Mouse (Mus musculus): ENCODE measurements at regions not wholly inside any gene's neighbourhood (a gene's known extent, or its start where the extent isn't known, plus 50 kb on each side); places are given as distances from the start of the nearest gene placed in this dataset.
"Not testable (repeated sequence)": the region's sequence is repeated elsewhere in the genome, so short reads cannot be mapped to it uniquely, and the experiment has no call there.

DNA sequence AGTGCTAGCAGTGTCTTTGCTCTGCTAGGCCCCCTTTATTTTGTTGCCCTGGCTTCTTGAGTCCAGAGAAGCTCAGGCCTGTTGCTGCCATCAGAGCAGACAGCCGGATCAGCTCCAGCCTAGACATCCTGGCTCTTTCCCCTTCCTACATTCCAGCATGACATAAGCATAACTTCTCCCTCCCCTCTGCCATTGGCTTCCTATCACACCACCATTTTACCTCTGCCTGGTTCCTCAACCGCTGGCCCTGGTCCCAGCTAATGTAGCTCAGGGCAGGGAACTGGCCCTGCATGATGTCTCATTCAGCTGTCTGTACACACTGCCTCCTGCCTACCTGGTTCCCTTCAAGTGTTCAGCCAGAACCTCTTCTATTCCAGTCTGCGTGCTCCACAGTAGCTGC lies 146.5 kb downstream of the Tmem121 start:
- intact Hi-C loops (cut with DNase I): no loop called here
- DNase-seq: peak; percentile 8 to 10

DNA sequence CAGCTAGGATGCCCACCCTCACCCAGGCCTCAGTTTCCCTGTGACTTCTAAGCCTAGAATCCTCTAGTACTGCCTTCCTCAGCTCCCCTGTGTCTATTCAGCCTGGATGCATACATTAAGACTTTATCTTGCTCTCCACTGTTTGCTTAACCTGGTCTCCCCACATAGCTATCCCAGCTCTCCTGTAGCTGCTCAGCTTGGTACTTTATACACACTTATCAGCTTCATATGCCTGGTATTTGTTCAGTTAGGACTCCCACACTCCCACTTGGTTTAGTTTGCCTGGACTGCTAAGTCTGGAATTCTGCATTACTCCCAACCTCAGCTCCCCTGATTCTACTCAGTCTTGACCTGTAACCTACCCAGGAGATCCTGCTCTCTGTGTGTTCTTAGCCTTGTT lies 147.7 kb downstream of the Tmem121 start:
- DNase-seq: no peak
- intact Hi-C loops (cut with DNase I): no loop called here

- DNase-seq; intact Hi-C loops (cut with DNase I): not testable (repeated sequence)
Measured at GRCm38 (mm10) chr12:113333853-113334252, 148.1 kb downstream of the Tmem121 start.

DNA sequence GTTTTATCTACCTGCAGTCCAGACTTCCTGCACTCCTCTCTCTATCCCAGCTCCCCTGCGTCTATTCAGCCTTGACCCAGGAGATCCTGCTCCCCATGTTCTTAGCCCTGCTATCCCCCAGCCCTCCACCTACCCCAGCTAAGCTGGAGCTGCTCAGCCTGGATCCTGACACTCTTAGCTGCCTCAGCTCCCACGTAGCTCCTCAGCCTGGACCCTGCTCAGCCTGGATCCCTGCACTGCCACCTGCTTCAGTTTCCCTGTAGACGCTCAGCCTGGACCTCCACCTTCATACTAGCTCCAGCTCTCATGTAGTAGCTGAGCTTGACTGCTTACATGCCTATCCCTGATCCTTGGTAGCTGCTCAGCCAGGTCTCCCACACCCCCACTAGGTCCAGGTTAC lies 151.5 kb downstream of the Tmem121 start:
- DNase-seq: no peak
- intact Hi-C loops (cut with DNase I): no loop called here

- intact Hi-C loops (cut with DNase I): no loop called here
- DNase-seq: no peak
Measured at GRCm38 (mm10) chr12:113338891-113339290, 150.4 kb upstream of the Adam6b start.

GRCm38 (mm10) chr12:113341046-113341445 lies 148.3 kb upstream of the Adam6b start:
- no peak for DNase-seq
- intact Hi-C loops (cut with DNase I): no loop called here

- intact Hi-C loops (cut with DNase I): no loop called here
Measured at GRCm38 (mm10) chr12:113355132-113355531, 134.2 kb upstream of the Adam6b start.

DNA sequence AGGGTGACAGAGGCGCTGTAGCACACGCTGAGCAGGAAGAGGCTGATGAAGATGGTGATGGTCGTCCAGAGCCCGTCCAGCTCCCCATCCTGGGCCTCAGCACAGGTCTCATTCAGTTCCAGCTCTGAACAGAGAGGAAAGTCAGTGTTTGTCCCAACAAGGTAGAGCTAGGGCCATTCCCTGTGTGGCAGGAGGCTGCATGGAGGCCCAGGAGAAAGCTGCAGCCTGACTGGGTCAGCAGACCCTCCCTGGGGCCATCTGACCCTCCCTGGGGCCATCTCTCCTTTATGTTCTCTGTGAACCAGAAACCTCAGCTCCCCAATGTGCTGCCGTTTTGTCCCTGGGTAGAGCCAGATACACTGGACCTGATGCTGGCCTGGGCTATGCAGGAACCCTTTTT lies 131.2 kb upstream of the Adam6b start:
- no peak for DNase-seq
- intact Hi-C loops (cut with DNase I): no loop called here

More at GRCm38 (mm10) chr12:113355132-113355531, 134.2 kb upstream of the Adam6b start:
- DNase-seq: no peak

DNA sequence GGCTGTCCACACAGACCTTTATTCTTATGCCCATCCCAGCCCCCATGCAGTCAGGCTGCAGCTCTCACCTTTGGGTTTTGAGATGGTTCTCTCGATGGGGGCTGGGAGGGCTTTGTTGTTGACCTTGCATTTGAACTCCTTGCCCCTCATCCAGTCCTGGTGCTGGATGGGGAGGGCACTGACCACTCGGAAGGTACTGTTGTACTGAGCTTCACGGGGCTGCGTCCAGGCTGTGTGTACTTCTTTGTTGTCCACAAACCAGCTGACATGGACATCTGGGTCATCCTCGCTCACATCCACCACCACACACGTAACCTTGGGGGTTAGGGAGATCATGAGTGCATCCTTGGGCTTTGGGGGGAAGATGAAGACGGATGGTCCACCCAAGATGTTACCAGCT lies 129.3 kb upstream of the Adam6b start:
- DNase-seq: no peak
- intact Hi-C loops (cut with DNase I): no loop called here

DNA sequence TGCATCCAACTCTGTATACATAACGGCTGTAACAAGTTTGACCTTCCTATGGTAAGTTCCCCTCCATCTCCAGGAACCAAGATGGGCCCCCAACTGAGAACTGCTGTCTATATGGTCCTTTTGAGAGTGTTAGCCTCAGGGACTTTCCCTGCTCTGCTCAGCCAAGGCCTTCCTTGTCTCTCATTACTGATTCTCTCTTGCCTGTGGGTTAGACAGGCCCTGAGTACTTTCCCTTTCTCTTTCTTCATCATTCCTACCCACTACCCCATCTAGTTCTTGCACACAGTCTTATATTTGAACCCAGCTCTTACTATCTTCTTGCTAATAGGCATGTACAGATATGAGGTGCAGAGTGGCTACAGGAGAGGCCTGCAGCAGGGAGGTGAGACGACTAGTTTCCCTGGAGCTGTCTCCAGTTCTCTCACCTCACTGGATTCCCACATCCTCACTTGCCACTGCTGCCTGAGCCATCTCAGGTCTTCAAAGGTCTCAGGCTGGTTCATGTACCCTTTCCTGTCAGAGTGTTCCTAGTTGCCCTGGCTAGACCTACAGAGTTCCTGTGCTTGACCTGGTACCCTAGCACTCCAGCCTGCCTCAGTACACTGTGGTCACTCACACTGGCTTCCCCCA lies 126.8 kb upstream of the Adam6b start:
- no peak for DNase-seq
- intact Hi-C loops (cut with DNase I): no loop called here

GRCm38 (mm10) chr12:113364023-113364422 lies 125.3 kb upstream of the Adam6b start:
- DNase-seq: no peak
- intact Hi-C loops (cut with DNase I): no loop called here

GRCm38 (mm10) chr12:113364437-113364836 lies 124.9 kb upstream of the Adam6b start:
- no peak for DNase-seq
- intact Hi-C loops (cut with DNase I): no loop called here

DNA sequence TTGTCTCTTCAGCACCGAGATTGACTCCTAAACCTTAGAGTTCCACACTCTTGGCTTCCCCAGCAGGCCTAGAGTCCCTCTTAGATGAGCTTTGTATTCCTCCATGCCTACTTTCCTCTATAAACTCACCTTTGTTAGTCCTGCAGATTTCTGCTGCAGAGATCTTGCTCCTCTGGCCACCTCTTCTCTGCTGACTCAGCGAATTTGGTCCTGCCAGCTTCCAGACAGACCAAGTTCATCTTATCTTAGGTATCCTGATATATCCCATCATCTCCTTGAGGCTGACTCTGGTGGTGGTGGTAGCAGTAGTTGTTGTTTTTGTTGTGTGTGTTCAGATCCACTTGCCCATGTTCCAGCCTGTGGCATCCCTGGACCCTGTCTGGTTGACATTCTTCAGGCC lies 123.5 kb upstream of the Adam6b start:
- intact Hi-C loops (cut with DNase I): no loop called here
- DNase-seq: no peak

- intact Hi-C loops (cut with DNase I): no loop called here
- no peak for DNase-seq
Measured at GRCm38 (mm10) chr12:113366394-113366793, 122.9 kb upstream of the Adam6b start.

GRCm38 (mm10) chr12:113401578-113402113 lies 87.7 kb upstream of the Adam6b start:
- no peak for DNase-seq
- intact Hi-C loops (cut with DNase I): no loop called here

GRCm38 (mm10) chr12:113402823-113403222 lies 86.5 kb upstream of the Adam6b start:
- intact Hi-C loops (cut with DNase I): no loop called here
- DNase-seq: no peak

- DNase-seq: no peak
- intact Hi-C loops (cut with DNase I): no loop called here
Measured at GRCm38 (mm10) chr12:113411113-113411512, 78.2 kb upstream of the Adam6b start.

DNA sequence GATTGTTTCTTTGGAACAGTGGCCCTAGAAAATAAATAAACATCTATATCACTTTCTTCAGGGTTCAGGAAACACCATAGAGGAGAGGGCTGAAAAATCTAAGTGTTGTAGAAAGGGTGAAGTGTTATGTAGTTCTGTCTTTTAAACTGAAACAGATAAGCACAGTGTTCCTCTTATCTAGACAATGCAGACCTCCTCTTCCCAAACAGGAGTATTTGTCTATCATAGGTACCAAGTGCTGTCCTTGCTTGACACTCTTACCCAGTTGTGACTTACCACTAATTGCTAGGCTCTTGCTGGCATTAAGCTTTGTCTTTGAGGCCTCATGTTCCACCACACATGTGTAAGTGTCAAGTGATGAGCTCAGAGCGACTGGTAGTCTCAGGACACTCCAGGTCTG lies 75.3 kb upstream of the Adam6b start:
- intact Hi-C loops (cut with DNase I): no loop called here
- no peak for DNase-seq

DNA sequence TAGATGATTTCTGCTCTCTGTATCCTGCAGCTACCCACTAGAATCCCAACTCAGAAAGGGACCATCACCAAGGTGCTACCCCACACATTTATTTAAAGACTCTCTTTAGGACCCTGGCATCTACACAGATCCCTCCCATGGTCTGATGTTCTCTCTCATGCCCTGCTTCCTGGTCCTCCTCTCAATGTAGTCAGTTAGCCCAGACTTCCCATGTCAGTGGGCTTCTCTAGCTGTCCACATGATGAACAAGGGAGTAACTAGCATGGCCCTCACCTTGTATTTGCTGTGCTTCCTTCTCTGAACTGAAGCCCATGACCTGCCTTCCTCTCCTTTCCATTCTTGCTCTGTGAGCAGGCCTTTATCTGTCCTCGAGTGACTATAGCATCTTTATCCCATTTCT lies 71.8 kb upstream of the Adam6b start:
- no peak for DNase-seq
- intact Hi-C loops (cut with DNase I): no loop called here

DNA sequence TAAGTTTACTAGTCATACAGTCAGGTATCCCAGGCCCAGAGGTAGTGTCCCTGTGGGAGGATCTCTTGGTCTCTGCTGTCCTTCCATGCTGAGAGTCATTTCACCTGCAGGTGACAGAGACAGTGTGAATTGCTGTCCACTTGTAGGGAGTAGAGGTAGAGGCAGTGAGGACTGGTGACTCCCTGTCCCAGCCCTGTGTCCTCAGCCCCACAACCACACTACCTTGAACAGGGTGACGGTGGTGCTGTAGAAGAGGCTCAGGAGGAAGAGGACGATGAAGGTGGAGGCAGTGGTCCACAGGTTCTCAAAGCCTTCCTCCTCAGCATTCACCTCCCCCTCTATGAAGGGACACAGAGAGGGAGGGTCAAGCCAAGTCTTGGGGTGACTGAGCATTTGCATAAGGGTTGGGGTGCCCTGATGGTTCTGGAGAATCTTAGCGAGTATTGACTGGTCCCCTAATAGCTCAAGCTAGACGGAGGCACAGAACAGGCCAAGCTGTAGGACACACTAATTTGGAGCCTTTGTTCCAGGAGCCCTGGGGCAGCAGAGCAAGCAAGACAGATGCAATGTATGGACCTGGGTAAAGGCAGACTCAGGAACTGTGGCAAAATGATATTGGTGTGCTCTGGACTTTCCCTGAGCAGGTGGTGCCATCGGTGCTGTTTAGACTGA lies 70.4 kb upstream of the Adam6b start:
- intact Hi-C loops (cut with DNase I): no loop called here
- no peak for DNase-seq

DNA sequence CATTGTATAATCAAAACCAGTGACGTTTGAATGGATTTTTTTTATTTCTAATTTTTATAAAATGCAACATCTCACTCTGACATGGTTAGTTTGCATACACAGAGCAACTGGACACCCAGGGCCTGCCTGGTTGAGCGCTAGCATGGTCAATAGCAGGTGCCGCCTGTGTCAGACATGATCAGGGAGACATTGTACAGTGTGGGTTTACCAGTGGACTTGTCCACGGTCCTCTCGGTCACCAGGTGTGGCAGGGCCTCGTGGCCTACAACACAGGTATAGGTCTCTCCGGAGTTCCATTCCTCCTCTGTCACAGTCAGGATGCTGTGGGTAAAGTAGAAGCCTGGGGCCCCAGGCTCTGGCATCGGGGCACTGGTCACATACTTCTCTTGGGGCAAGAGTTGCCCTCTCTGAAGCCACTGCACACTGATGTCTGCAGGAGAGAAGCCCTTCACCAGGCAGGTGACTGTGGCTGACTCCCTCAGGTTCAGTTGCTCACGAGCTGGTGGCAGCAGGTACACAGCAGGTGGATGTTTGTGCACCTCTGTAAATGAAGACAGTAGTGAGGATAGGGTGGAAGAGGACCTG lies 68.5 kb upstream of the Adam6b start:
- no peak for DNase-seq

More for the DNA sequence above, 68.5 kb upstream of the Adam6b start:
- intact Hi-C loops (cut with DNase I): no loop called here

Measured in heart, postnatal 10 days (tissue).